Mouse (Mus musculus): Measurements from ENCODE around the gene Sfxn5.

DNA sequence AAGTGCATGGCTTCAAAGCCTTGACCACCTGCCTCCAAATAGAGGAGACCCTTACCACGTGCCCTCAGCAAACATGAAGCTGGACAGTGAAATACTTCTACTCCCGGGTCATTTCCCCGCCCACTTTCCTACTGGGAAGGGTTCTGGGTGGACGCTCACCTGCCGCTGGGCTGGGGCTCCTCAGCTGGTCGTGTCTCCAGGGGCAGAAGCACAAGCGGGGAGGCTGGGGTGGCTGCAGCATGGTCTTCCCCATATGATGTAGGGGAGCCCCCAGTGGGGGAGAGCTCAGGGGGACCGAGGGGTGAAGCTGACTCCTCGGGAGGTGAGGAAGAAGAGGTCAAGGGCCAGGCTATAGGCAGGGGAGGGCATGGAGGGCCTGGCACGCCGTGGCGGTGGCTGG lies 7.0 kb upstream of the Sfxn5 start:
- TF ChIP-seq EP300 (IDR thresholded peaks at IDR 0.05; ENCODE audit: low read depth), result no peak
- no peak for TF ChIP-seq CTCF (IDR thresholded peaks at IDR 0.05; ENCODE audit: low read depth)

Data from liver, embryonic 14.5 days (tissue).